In the genomic region with DNA sequence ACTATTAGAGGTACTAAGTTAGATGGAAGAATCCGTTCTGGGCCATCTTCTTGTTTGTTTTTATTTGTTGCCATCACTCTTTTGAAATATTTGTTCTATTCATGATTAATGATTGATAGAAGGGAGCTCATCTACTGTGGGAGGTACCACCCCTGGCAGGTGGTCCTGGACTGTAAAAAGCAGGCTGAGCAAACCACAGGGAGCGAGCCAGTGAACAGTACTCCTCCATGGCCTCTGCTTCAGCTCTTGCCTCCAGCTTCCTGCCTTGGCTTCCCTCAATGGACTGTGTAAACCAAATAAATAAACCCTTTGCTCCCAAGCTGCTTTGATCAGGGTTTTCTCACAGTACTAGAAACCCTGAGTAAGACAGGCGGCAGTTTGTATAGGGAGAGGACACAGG, we compare ENCODE assay signal across 20 mouse cellular contexts. TPM values are rescaled to one million over a fixed set of nuclear protein-coding genes. Genes with fewer than 3 reads are reported as not detected.
DNase-seq lines count a peak whose midpoint lies in the region; ATAC-seq and TF ChIP-seq lines count a peak whose summit lies in the region.
"Had no signal": no experiment of that assay in that cellular context is flagged by ENCODE, and none has a peak within 500 bp of the region (broad histone marks: within the 10 kb centered on the region; RNA-seq: fewer than 3 reads in every experiment).

No protein-coding gene starts in this region.

- no peak for TF ChIP-seq CTCF in liver, adult 2 months (IDR thresholded peaks at IDR 0.05; ENCODE audit: low read depth, low read length)
- TF ChIP-seq CTCF in lung, adult 2 months (IDR thresholded peaks at IDR 0.05; ENCODE audit: insufficient read depth, low read length) = no peak

- TF ChIP-seq POLR2A in liver, adult 2 months (IDR thresholded peaks at IDR 0.05; ENCODE audit: extremely low read depth, insufficient read depth, low read length) = no peak
- no peak for TF ChIP-seq POLR2A in lung, adult 2 months (IDR thresholded peaks at IDR 0.05; ENCODE audit: borderline replicate concordance, extremely low read depth, low read depth, low read length)

- no peak overlapping the region for H3K4me3 ChIP-seq in liver, adult 2 months (ENCODE audit: insufficient read depth, low read depth, low read length)
- H3K4me3 ChIP-seq in liver, embryonic 15.5 days (replicated peaks) = no peak overlapping the region
- H3K4me3 ChIP-seq in lung, adult 2 months (replicated peaks; ENCODE audit: extremely low read depth, low read depth, low read length) = no peak overlapping the region
- H3K4me3 ChIP-seq: embryonic facial prominence, embryonic 10.5 days; forebrain, embryonic 13.5 days; heart, embryonic 13.5 days; hindbrain, embryonic 13.5 days had no signal

- H3K79me2 ChIP-seq in liver, adult 2 months (ENCODE audit: control insufficient read depth, insufficient read depth, low read length) = peaks cover 24% of the 10 kb centered on the region; the same call in 1 of the 2 replicates

- H3K36me3 ChIP-seq in liver, adult 2 months (ENCODE audit: control insufficient read depth, insufficient read depth, low read length) = no peaks in the 10 kb centered on the region
- no peaks in the 10 kb centered on the region for H3K36me3 ChIP-seq in liver, embryonic 15.5 days (replicated peaks)
- H3K36me3 ChIP-seq: embryonic facial prominence, embryonic 10.5 days; heart, embryonic 13.5 days; hindbrain, embryonic 13.5 days had no signal

- peak; percentile 74 for DNase-seq in heart, adult 11 months
- DNase-seq in heart, postnatal 10 days = no peak
- peak; percentile 91 for DNase-seq in liver, adult 2 months (ENCODE audit: extremely low read depth, low read depth, low spot score)
- DNase-seq in liver = no peak
- DNase-seq in cerebellum, adult 9-10 months = no peak
- no peak for DNase-seq in lung, adult 2 months
- DNase-seq: adrenal gland, postnatal 10 days; B cell, adult 2 months; cerebellum, adult 11-12 months; cerebellum, postnatal 10 days; forebrain, postnatal 0 days; gastrocnemius, postnatal 14 days; heart, postnatal 14 days had no signal

- peak overlapping the region; percentile 45 for H3K27ac ChIP-seq in liver, adult 2 months (replicated peaks; ENCODE audit: insufficient read depth, low read depth, low read length)
- H3K27ac ChIP-seq in liver, embryonic 15.5 days (replicated peaks) = peak overlapping the region; percentile 53
- H3K27ac ChIP-seq: embryonic facial prominence, embryonic 10.5 days; forebrain, embryonic 13.5 days; hindbrain, embryonic 13.5 days had no signal

- H3K27me3 ChIP-seq in liver, adult 2 months (ENCODE audit: control insufficient read depth, insufficient read depth, low read length) = no peaks in the 10 kb centered on the region
- no peaks in the 10 kb centered on the region for H3K27me3 ChIP-seq in liver, embryonic 15.5 days
- H3K27me3 ChIP-seq: forebrain, embryonic 13.5 days; heart, embryonic 13.5 days; hindbrain, embryonic 13.5 days had no signal

- H3K4me2 ChIP-seq in liver, embryonic 15.5 days = no peak overlapping the region
- H3K4me2 ChIP-seq: forebrain, embryonic 13.5 days; heart, embryonic 13.5 days; hindbrain, embryonic 13.5 days had no signal

- peaks cover 25% of the 10 kb centered on the region for H3K4me1 ChIP-seq in liver, adult 2 months (ENCODE audit: control insufficient read depth, insufficient read depth, low read length)
- peaks cover 68% of the 10 kb centered on the region for H3K4me1 ChIP-seq in liver, embryonic 15.5 days (replicated peaks)
- H3K4me1 ChIP-seq in lung, adult 2 months (ENCODE audit: control insufficient read depth, insufficient read depth, low read length) = peaks cover 5% of the 10 kb centered on the region
- H3K4me1 ChIP-seq: forebrain, embryonic 13.5 days; hindbrain, embryonic 13.5 days had no signal

- no peaks in the 10 kb centered on the region for H3K9me3 ChIP-seq in liver, embryonic 15.5 days (replicated peaks)
- H3K9me3 ChIP-seq: embryonic facial prominence, embryonic 10.5 days; forebrain, embryonic 13.5 days; G1E; heart, embryonic 13.5 days; hindbrain, embryonic 13.5 days had no signal

- WGBS in liver, adult 2 months = 19% methylated on average over 3 of the region's 3 CpGs
- 74% methylated on average over 3 of the region's 3 CpGs for WGBS in liver, embryonic 15.5 days (ENCODE audit: insufficient replicate concordance)
- WGBS in lung, adult 2 months = 67% methylated on average over 3 of the region's 3 CpGs

- ATAC-seq in liver, embryonic 15.5 days (ENCODE audit: insufficient read depth) = no peak
- ATAC-seq: CD4-positive, CD25-positive, alpha-beta regulatory T cell, adult 4 months; forebrain, embryonic 13.5 days; forebrain, postnatal 0 days had no signal

- intact Hi-C loops in heart, postnatal 10 days (cut with DNase I) = no loop called here

- peak overlapping the region; percentile 18; the same call in 1 of the 2 replicates for H3K9ac ChIP-seq in liver, adult 2 months (ENCODE audit: low read depth, low read length)
- no peak overlapping the region for H3K9ac ChIP-seq in liver, embryonic 15.5 days
- H3K9ac ChIP-seq: forebrain, embryonic 13.5 days; forebrain, postnatal 0 days; heart, embryonic 13.5 days; hindbrain, embryonic 13.5 days had no signal

RNA-seq across cellular contexts. Expression of a gene that starts 17.1 kb away (rescaled TPM):
- total RNA-seq in heart, postnatal 10 days (2021) = 10 to 100 TPM; 40.6 to 44.5 TPM
- 28.8 and 31.0 TPM in 2 replicates for total RNA-seq in liver, adult 2 months (2014; rRNA removed)
- polyA plus RNA-seq in liver, adult 2 months (2012; rRNA removed) = 6.9 and 8.1 TPM in 2 replicates
- 5.1 and 6.2 TPM in 2 replicates for polyA plus RNA-seq in liver, embryonic 15.5 days (2015; fragmentation: Nextera tagmentation; extraction: Ambion mirVana)
- polyA plus RNA-seq in lung, adult 2 months (2012; rRNA removed) = 9.0 and 11.1 TPM in 2 replicates

Comparison
In these comparisons a context has a peak if more than half of its experiments do, and no peak if none do; other contexts are left out.
1. DNase-seq: peak in heart, adult 11 months (single experiment) and liver, adult 2 months (single experiment); none in heart, postnatal 10 days (0 of 2), liver (single experiment), cerebellum, adult 9-10 months (single experiment) and lung, adult 2 months (single experiment).